Mouse (Mus musculus) hindbrain, embryonic 13.5 days (tissue): ENCODE data around the gene A630076J17Rik. TPM values are rescaled to one million over a fixed set of nuclear protein-coding genes. Genes with fewer than 3 reads are reported as not detected.

Experiments
- polyA plus RNA-seq: library from polyadenylated mRNA; unstranded; fragments of >200 nt; fragmentation: Nextera tagmentation; extraction: Ambion mirVana; gene quantifications from 2 replicates; pipeline ENCODE4 v1.2.1, GENCODE M21; 2015

The A630076J17Rik gene
- polyA plus RNA-seq, 1 experiment from 2014 or later = not detected

Other genes with a start within 250 kb of the A630076J17Rik start
- 6.8 and 7.1 TPM in 2 replicates for gene Kcna3, start 194.4 kb upstream of the A630076J17Rik start, polyA plus RNA-seq
- gene Kcna2, start 129.5 kb upstream of the A630076J17Rik start, polyA plus RNA-seq = 1.2 and 1.3 TPM in 2 replicates
- gene Kcna10, start 47.6 kb upstream of the A630076J17Rik start, polyA plus RNA-seq = not detected in 2 replicates
- gene Cym, start 8.9 kb upstream of the A630076J17Rik start, polyA plus RNA-seq = 0.13 and 6.0 TPM in 2 replicates
- gene Prok1, start 9.1 kb downstream of the A630076J17Rik start, polyA plus RNA-seq = 0.10 and 0.32 TPM in 2 replicates
- 200 TPM in 2 replicates for gene Lamtor5, start 48.2 kb downstream of the A630076J17Rik start, polyA plus RNA-seq
- 2.3 and 2.5 TPM in 2 replicates for gene Slc16a4, start 60.6 kb downstream of the A630076J17Rik start, polyA plus RNA-seq
- 9.1 and 9.5 TPM in 2 replicates for gene Rbm15, start 103.1 kb downstream of the A630076J17Rik start, polyA plus RNA-seq
- 2.1 and 2.3 TPM in 2 replicates for gene Kcnc4, start 228.9 kb downstream of the A630076J17Rik start, polyA plus RNA-seq